1 mouse cellular context compared by ENCODE assay signal in genomic region chr2:32708643-32709042, GRCm38 (mm10).
TF ChIP-seq lines count a peak whose summit lies in the region.

No protein-coding gene starts in this region.

TF ChIP-seq in MEL, 35 proteins besides CTCF, POLR2A, EP300 and RAD21 (continued from another document):
- TF ChIP-seq SMC3 (IDR thresholded peaks at IDR 0.05; ENCODE audit: low read depth, low read length) (peak; percentile 41), CHD2 (IDR thresholded peaks at IDR 0.05; ENCODE audit: low read length) (no peak), MEF2A (IDR thresholded peaks at IDR 0.05; ENCODE audit: extremely low read depth, insufficient replicate concordance, low read depth, low read length, poor library complexity, severe bottlenecking) (no peak), NRF1 (IDR thresholded peaks at IDR 0.05; ENCODE audit: insufficient read depth, low read depth, low read length, poor library complexity, severe bottlenecking) (no peak), TAL1 (IDR thresholded peaks at IDR 0.05; ENCODE audit: low read length) (no peak), MYB (IDR thresholded peaks at IDR 0.05; ENCODE audit: low read depth, low read length) (no peak), BHLHE40 (IDR thresholded peaks at IDR 0.05; ENCODE audit: borderline replicate concordance, low read depth, low read length) (no peak), SIN3A (IDR thresholded peaks at IDR 0.05; ENCODE audit: low read length) (peak; percentile 40; the same call in 1 of the 2 replicates)
